21 mouse cellular contexts compared by ENCODE assay signal in genomic region chr15:77077906-77078305, GRCm38 (mm10). TPM values are rescaled to one million over a fixed set of nuclear protein-coding genes. Genes with fewer than 3 reads are reported as not detected.
A peak's percentile ranks its signal among the peaks of the same experiment; 100 is the strongest.
DNase-seq lines count a peak whose midpoint lies in the region; ATAC-seq and TF ChIP-seq lines count a peak whose summit lies in the region.
"Had no signal": no experiment of that assay in that cellular context is flagged by ENCODE, and none has a peak within 500 bp of the region (broad histone marks: within the 10 kb centered on the region; RNA-seq: fewer than 3 reads in every experiment).

No protein-coding gene starts in this region.

- peak overlapping the region; percentile 63 for H3K27ac ChIP-seq in left cerebral cortex, adult 2 months
- H3K27ac ChIP-seq in ES-Bruce4 (ENCODE audit: insufficient read depth, low read length) = 0 out of 2 replicates have a peak overlapping the region, but pooled peaks have one; percentile 1
- H3K27ac ChIP-seq in cortical plate, adult 2 months (ENCODE audit: insufficient read depth, low read length) = peak overlapping the region; percentile 7; the same call in 1 of the 2 replicates
- H3K27ac ChIP-seq in liver, embryonic 16.5 days (ENCODE audit: low read length) = peak overlapping the region; percentile 49
- H3K27ac ChIP-seq: embryonic facial prominence, embryonic 10.5 days; forebrain, embryonic 13.5 days; heart, embryonic 13.5 days; hindbrain, embryonic 12.5 days had no signal

- no peak for TF ChIP-seq CTCF in left cerebral cortex, adult 2 months (IDR thresholded peaks at IDR 0.05)
- no peak for TF ChIP-seq CTCF in ES-Bruce4 (IDR thresholded peaks at IDR 0.05; ENCODE audit: low read depth, low read length)
- no peak for TF ChIP-seq CTCF in cortical plate, adult 2 months (IDR thresholded peaks at IDR 0.05; ENCODE audit: extremely low read depth, insufficient read depth, low read length)

- peaks cover 8% of the 10 kb centered on the region for H3K4me1 ChIP-seq in ES-Bruce4 (ENCODE audit: control insufficient read depth, insufficient read depth, low read length)
- peaks cover 6% of the 10 kb centered on the region; the same call in 1 of the 2 replicates for H3K4me1 ChIP-seq in cortical plate, adult 2 months (ENCODE audit: control insufficient read depth, insufficient read depth, low read length)
- 0 out of 2 replicates have a peak, but pooled peaks cover 3% of the 10 kb centered on the region for H3K4me1 ChIP-seq in liver, embryonic 16.5 days (ENCODE audit: control insufficient read depth, low read depth, low read length)

- intact Hi-C loops in left cerebral cortex, adult 2 months (cut with DNase I) = no loop called here

- no peak overlapping the region for H3K4me2 ChIP-seq in liver, embryonic 16.5 days (ENCODE audit: low read depth, low read length)
- H3K4me2 ChIP-seq: forebrain, embryonic 13.5 days; heart, embryonic 13.5 days; hindbrain, embryonic 12.5 days had no signal

- H3K4me3 ChIP-seq in left cerebral cortex, adult 2 months = no peak overlapping the region
- H3K4me3 ChIP-seq in ES-Bruce4 (ENCODE audit: low read depth, low read length) = no peak overlapping the region
- H3K4me3 ChIP-seq in cortical plate, adult 2 months (ENCODE audit: insufficient read depth, low read length) = no peak overlapping the region
- no peak overlapping the region for H3K4me3 ChIP-seq in liver, embryonic 16.5 days (ENCODE audit: low read depth, low read length)
- H3K4me3 ChIP-seq: embryonic facial prominence, embryonic 10.5 days; forebrain, embryonic 13.5 days; heart, embryonic 13.5 days; hindbrain, embryonic 12.5 days had no signal

- H3K27me3 ChIP-seq in ES-Bruce4 (ENCODE audit: control insufficient read depth, insufficient read depth, low read length, poor library complexity, severe bottlenecking) = no peaks in the 10 kb centered on the region
- no peaks in the 10 kb centered on the region for H3K27me3 ChIP-seq in liver, embryonic 16.5 days (ENCODE audit: control insufficient read depth, insufficient read depth, low read depth, low read length)
- H3K27me3 ChIP-seq: forebrain, embryonic 13.5 days; heart, embryonic 13.5 days; hindbrain, embryonic 12.5 days; Patski had no signal

- H3K9me3 ChIP-seq in ES-Bruce4 (replicated peaks; ENCODE audit: control insufficient read depth, insufficient read depth, low read length, poor library complexity, severe bottlenecking) = no peaks in the 10 kb centered on the region
- H3K9me3 ChIP-seq in liver, embryonic 16.5 days (replicated peaks; ENCODE audit: control insufficient read depth, low read length) = no peaks in the 10 kb centered on the region
- H3K9me3 ChIP-seq: embryonic facial prominence, embryonic 10.5 days; forebrain, embryonic 13.5 days; heart, embryonic 13.5 days; hindbrain, embryonic 12.5 days had no signal

- WGBS in liver, embryonic 16.5 days (ENCODE audit: insufficient replicate concordance) = 61% methylated on average over 9 of the region's 9 CpGs

- peak overlapping the region; percentile 5; the same call in 1 of the 2 replicates for H3K9ac ChIP-seq in ES-Bruce4 (ENCODE audit: low read depth, poor library complexity, severe bottlenecking)
- H3K9ac ChIP-seq in liver, embryonic 16.5 days (ENCODE audit: low read depth, low read length) = no peak overlapping the region
- H3K9ac ChIP-seq: forebrain, embryonic 13.5 days; heart, embryonic 13.5 days; hindbrain, embryonic 12.5 days had no signal

- no peak for DNase-seq in left cerebral cortex, adult 2 months (ENCODE audit: extremely low spot score in 1 of 2, low spot score in 2 of 2)
- no peak for DNase-seq in left cerebral cortex, adult 11 months (ENCODE audit: low spot score)
- no peak for DNase-seq in cerebellum, postnatal 4 days (ENCODE audit: low spot score in 2 of 2)
- DNase-seq in lung, postnatal 36 days = no peak
- DNase-seq in kidney, adult 18-20 months = no peak
- DNase-seq: adrenal gland, postnatal 14 days; cerebellum, adult 11-12 months; cerebellum, adult 9-10 months; cerebellum, postnatal 25 days; gastrocnemius, postnatal 10 days; heart, postnatal 36 days had no signal

- peak; percentile 91 for ATAC-seq in liver, embryonic 16.5 days (ENCODE audit: low read depth)
- ATAC-seq: activated CD4-positive, CD25-positive, alpha-beta regulatory T cell, adult 4 months; forebrain, embryonic 13.5 days; hindbrain, embryonic 16.5 days; Patski had no signal

- TF ChIP-seq POLR2A in ES-Bruce4 (IDR thresholded peaks at IDR 0.05; ENCODE audit: insufficient read depth, low read length) = no peak
- no peak for TF ChIP-seq POLR2A in cortical plate, adult 2 months (IDR thresholded peaks at IDR 0.05; ENCODE audit: extremely low read depth, insufficient read depth, low read length)

- no peaks in the 10 kb centered on the region for H3K36me3 ChIP-seq in ES-Bruce4 (ENCODE audit: control insufficient read depth, insufficient read depth, low read length, poor library complexity, severe bottlenecking)
- H3K36me3 ChIP-seq in liver, embryonic 16.5 days (ENCODE audit: control insufficient read depth, insufficient read depth) = no peaks in the 10 kb centered on the region

- no peak for TF ChIP-seq EP300 in ES-Bruce4 (IDR thresholded peaks at IDR 0.05; ENCODE audit: insufficient read depth, low read depth, low read length)

RNA-seq across cellular contexts. Expression of gene Mb, which starts 27.4 kb away (rescaled TPM):
- total RNA-seq in left cerebral cortex, adult 2 months (2021) = under 1 TPM in 1 of 2 experiments, not detected in 1; 0.33 TPM
- polyA plus RNA-seq in ES-Bruce4 (2011; ENCODE audit: insufficient read depth, insufficient read length, low read depth, missing spikeins) = 1.9 and 2.1 TPM in 2 replicates
- 0.15 and 0.26 TPM in 2 replicates for polyA plus RNA-seq in cortical plate, adult 2 months (2012; rRNA removed)
- polyA plus RNA-seq in liver, embryonic 16.5 days (2015; fragmentation: Nextera tagmentation; extraction: Ambion mirVana) = 0.25 TPM in 1 of 2 replicates, not detected in the other
- polyA plus RNA-seq: activated CD4-positive, CD25-positive, alpha-beta regulatory T cell, adult 4 months; forebrain, embryonic 13.5 days; Patski had no signal

RNA-seq across cellular contexts. Expression of gene Apol6, which starts 33.4 kb away (rescaled TPM):
- total RNA-seq in left cerebral cortex, adult 2 months (2021) = under 1 TPM in 1 of 2 experiments, not detected in 1; 0.19 TPM
- not detected in 2 replicates for polyA plus RNA-seq in ES-Bruce4 (2011; ENCODE audit: insufficient read depth, insufficient read length, low read depth, missing spikeins)
- 0.10 and 0.11 TPM in 2 replicates for polyA plus RNA-seq in cortical plate, adult 2 months (2012; rRNA removed)
- polyA plus RNA-seq in liver, embryonic 16.5 days (2015; fragmentation: Nextera tagmentation; extraction: Ambion mirVana) = 0.06 and 0.09 TPM in 2 replicates
- polyA plus RNA-seq: activated CD4-positive, CD25-positive, alpha-beta regulatory T cell, adult 4 months; forebrain, embryonic 13.5 days; hindbrain, embryonic 12.5 days; hindbrain, embryonic 16.5 days had no signal

Comparison
In these comparisons a context has a peak if more than half of its experiments do, and no peak if none do; other contexts are left out.
1. H3K27ac ChIP-seq: peak in every context shown above with its lines; median percentile 63 in left cerebral cortex, adult 2 months; 49 in liver, embryonic 16.5 days; 7 in cortical plate, adult 2 months; 1 in ES-Bruce4.